Mouse (Mus musculus): ENCODE measurements around the gene Cdc45. TPM values are rescaled to one million over a fixed set of nuclear protein-coding genes. Genes with fewer than 3 reads are reported as not detected.

Cdc45 gene
- polyA plus RNA-seq, 1 experiment from 2014 or later: 37.2 TPM

DNA sequence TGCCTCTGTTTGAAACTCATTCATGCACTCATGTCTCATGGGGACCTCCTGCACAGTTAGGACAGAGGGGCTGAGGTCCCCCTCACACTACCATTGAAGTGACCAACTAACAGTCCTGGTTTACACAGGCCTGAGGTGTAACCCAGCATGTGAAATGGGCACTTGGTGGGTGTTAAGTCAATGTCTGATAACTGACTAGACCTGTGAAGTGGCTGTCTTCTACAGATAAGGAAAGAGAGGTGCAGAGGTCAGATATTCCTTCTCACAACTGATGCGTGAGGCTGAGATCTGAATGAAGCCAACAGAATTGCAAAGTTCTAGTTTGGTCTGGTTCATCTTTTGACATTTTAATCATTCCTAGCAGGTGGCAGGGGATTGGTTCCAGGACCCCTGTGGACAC, 26.3 kb downstream of the Cdc45 start:
- WGBS: 88% methylated on average over 1 of the region's 1 CpGs
- Histone ChIP-seq H3K4me3 (replicated peaks) (no peak overlapping the region), H3K9me3 (no peaks in the 10 kb centered on the region), H3K9ac (no peak overlapping the region), H3K4me1 (replicated peaks) (no peaks in the 10 kb centered on the region), H3K36me3 (peaks cover 15% of the 10 kb centered on the region), H3K27ac (no peak overlapping the region), H3K4me2 (replicated peaks) (no peak overlapping the region), H3K27me3 (replicated peaks) (no peaks in the 10 kb centered on the region)
- no peak for ATAC-seq

DNA sequence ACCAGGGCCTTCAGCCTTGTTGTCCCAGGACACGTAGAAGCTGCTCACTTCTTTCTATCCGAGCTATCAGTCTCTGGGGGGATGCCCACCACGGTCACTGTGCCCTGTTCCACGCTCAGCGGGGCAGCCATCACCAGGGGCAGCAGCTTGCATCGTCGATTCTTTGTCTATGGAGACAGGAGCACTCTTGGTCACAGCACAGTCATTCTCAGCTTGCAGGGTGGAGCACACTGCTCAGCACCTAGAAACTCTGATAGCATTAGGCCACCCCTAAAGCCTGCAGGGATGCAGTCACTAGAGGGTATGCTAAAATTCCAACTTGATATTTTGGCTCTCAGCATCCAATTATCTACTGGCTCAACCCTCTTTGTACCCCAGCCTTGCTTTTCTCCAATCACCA, 26.8 kb downstream of the Cdc45 start:
- Histone ChIP-seq H3K4me1 (replicated peaks) (no peaks in the 10 kb centered on the region), H3K27me3 (replicated peaks) (0 out of 2 replicates have a peak, but pooled peaks cover 2% of the 10 kb centered on the region), H3K4me3 (replicated peaks) (no peak overlapping the region), H3K9ac (no peak overlapping the region), H3K4me2 (replicated peaks) (no peak overlapping the region), H3K27ac (no peak overlapping the region), H3K36me3 (peaks cover 15% of the 10 kb centered on the region), H3K9me3 (no peaks in the 10 kb centered on the region)
- ATAC-seq: no peak
- 95% methylated on average over 7 of the region's 7 CpGs for WGBS

DNA sequence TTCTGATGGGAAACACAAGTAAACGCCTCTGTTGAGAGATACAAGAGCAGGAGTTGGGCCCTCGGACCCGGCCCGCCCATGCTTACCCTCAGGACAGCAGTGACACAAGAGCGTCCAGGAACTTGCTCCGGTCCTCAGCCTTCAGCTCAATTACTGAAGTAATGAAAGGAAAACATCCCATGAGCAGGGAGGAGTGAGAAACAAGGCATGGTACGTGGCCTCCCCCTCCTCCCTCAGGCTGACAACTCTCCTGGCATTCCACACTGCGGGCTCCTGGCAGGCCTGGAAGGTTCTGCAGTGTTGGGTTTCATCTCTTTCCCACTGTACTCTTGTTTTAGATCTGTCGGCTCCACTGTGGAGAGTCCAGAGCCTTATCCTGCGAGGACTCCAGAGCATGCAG, 30.0 kb downstream of the Cdc45 start:
- no peak overlapping the region for H3K4me3 ChIP-seq (replicated peaks)
- H3K36me3 ChIP-seq: peaks cover 9% of the 10 kb centered on the region
- ATAC-seq: no peak
- H3K4me2 ChIP-seq (replicated peaks): no peak overlapping the region
- no peak overlapping the region for H3K27ac ChIP-seq
- peaks cover 28% of the 10 kb centered on the region for H3K27me3 ChIP-seq (replicated peaks)
- no peak overlapping the region for H3K9ac ChIP-seq
- no peaks in the 10 kb centered on the region for H3K9me3 ChIP-seq
- H3K4me1 ChIP-seq (replicated peaks): peaks cover 11% of the 10 kb centered on the region
- 88% methylated on average over 10 of the region's 10 CpGs for WGBS

DNA sequence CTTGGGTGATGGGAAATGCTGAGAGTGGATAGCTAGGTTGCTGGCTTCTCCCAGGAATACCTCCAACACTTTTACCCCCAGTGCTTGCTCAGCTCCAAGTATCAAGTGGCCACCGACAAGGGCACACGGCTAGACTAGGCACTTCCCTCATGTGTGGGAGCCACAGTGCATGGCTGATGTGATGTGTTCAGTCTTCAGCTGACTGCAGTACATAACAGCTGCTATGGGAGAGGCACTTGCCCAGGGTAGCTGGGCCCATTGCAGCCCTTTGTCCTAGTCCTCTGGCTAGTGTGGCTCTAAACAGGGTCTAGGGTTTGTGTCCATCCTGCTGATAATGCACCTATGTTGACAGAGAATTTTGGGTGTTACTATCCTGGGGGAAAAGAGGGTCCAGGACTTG, 33.3 kb downstream of the Cdc45 start:
- no peak for ATAC-seq
- WGBS: 64% methylated on average over 2 of the region's 2 CpGs
- no peak overlapping the region for H3K9ac ChIP-seq

DNA sequence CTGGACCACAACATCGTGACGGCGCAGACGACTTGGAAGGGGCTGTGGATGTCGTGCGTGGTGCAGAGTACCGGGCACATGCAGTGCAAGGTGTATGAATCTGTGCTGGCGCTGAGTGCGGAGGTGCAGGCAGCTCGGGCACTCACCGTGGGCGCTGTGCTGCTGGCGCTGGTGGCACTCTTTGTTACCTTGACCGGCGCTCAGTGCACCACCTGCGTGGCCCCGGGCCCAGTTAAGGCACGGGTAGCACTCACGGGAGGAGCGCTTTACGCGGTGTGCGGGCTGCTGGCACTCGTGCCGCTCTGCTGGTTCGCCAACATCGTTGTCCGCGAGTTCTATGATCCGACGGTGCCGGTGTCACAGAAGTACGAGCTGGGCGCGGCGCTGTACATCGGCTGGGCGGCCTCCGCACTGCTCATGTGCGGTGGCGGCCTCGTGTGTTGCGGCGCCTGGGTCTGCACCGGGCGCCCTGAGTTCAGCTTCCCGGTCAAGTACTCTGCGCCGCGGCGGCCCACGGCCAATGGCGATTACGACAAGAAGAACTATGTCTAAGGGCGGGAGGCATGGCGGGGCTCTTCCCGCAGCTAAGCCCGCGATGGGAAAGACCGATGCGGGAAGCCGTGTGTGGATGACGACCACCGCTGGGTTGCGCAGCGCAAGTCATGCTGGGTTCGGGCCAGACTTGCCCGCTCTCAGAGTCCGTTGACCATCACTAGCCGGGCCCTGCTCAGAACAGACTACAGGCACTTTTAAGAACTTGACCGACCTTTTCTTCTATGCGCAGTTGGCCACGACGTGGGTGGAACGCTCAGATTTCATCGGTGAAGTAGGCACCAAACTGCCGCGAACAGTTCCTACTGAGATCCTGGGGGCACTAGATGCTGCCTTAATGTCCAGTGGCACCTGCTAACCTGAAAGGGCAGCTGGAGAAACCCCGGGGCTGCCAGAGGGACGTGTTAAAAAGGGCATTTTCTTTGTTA, 34.4 kb downstream of the Cdc45 start:
- Histone ChIP-seq H3K9me3 (no peaks in the 10 kb centered on the region), H3K36me3 (no peaks in the 10 kb centered on the region), H3K9ac (peak overlapping the region; percentile 36; the same call in 1 of the 2 replicates), H3K27ac (no peak overlapping the region), H3K4me3 (replicated peaks) (peak overlapping the region; percentile 40), H3K4me1 (replicated peaks) (peaks cover 11% of the 10 kb centered on the region), H3K27me3 (replicated peaks) (peaks cover 48% of the 10 kb centered on the region), H3K4me2 (replicated peaks) (peak overlapping the region; percentile 80)
- peak; percentile 32 for ATAC-seq
- WGBS: 3% methylated on average over 80 of the region's 80 CpGs

More for the DNA sequence above, 33.3 kb downstream of the Cdc45 start:
- H3K4me3 ChIP-seq (replicated peaks): peak overlapping the region; percentile 40
- H3K4me1 ChIP-seq (replicated peaks): peaks cover 11% of the 10 kb centered on the region
- 0 out of 2 replicates have a peak, but pooled peaks cover 3% of the 10 kb centered on the region for H3K36me3 ChIP-seq
- H3K4me2 ChIP-seq (replicated peaks): no peak overlapping the region; the same call in 1 of the 2 replicates
- peaks cover 48% of the 10 kb centered on the region for H3K27me3 ChIP-seq (replicated peaks)
- H3K27ac ChIP-seq: no peak overlapping the region
- no peaks in the 10 kb centered on the region for H3K9me3 ChIP-seq

DNA sequence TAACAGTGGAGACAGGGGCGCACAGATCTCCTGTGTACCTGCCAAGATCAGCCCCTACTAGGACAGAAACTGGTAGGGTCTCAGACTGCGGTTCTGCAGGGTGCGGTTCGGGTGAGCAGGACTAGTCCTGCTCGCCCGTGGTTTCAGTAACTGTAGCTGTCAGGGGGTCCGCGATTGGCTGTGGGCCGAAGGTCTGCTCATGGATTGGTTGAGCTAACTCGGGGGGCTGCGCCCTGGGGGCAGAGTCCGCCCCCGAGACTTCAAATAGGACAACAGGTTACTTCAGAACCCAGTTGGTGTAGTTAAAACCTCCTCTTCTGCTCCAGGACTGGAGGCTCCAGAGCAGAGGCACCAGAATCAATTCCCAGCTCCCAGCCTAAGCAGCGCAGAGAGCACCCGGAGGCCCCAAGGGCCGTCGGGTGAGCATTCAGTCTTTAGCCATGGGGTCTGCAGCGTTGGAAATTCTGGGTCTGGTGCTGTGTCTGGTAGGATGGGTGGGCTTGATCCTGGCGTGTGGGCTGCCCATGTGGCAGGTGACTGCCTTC, 35.2 kb downstream of the Cdc45 start, which contains the start of gene Cldn5:
TSS of gene Cldn5 (plus strand) at position 292 of the 545 bp plus-strand sequence.
- WGBS: 9% methylated on average over 19 of the region's 19 CpGs
- H3K9me3 ChIP-seq: no peaks in the 10 kb centered on the region
- ATAC-seq: peak; percentile 58
- no peaks in the 10 kb centered on the region for H3K36me3 ChIP-seq
- H3K4me1 ChIP-seq (replicated peaks): peaks cover 11% of the 10 kb centered on the region
- H3K9ac ChIP-seq: peak within 1 kb of the TSS; percentile 36; the same call in 1 of the 2 replicates
- H3K27ac ChIP-seq: 0 out of 2 replicates have a peak within 1 kb of the TSS, but pooled peaks have one; percentile 40
- peaks cover 48% of the 10 kb centered on the region for H3K27me3 ChIP-seq (replicated peaks)
- peak within 1 kb of the TSS; percentile 80 for H3K4me2 ChIP-seq (replicated peaks)
- peak within 1 kb of the TSS; percentile 40 for H3K4me3 ChIP-seq (replicated peaks)

DNA sequence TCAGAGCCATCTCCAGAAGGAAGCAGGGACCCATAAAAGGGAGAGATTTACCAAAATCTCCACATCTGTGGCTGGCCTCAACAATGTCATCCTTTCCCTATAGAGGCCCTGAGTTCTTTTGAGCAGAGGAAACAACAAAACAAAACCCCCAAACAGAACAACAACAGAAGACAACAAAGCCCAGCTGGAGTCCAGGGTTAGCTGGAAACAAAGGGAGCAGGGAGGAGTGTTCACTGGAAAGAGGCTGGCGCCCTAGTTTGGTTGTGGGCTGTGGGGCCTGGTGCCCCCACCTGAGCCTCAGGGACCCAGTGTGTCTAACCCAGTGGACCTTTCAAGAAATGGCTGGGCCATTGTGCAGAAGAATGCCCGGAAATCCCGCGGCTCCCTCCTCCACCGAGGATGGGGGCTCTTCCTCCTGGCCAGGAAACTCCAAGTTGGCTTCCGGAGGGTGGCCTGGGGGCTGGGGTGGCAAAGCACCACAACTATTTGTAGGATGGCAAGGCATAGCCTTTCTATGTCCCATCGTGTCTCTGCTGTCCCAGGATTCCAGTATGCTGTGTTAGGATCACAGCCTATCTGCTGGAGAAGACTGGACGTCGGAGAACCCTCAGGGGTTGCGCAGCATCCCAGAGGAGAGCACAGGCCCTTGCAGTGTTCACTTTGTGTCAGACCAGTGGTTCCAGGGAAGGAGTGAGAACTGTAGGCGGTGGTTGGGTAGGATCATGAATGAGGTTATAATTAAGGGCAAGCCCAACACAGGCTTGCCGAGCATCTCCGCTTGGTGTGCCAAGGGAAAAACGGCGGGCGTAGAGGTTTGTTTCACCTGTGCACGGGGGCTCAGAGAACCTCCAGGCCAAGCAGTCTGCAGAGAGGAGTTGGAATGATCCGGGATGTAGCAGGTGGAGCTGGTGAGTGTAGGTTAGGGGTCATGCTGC, 35.9 kb downstream of the Cdc45 start:
- Histone ChIP-seq H3K4me1 (replicated peaks) (peaks cover 11% of the 10 kb centered on the region), H3K9ac (no peak overlapping the region), H3K9me3 (no peaks in the 10 kb centered on the region), H3K4me3 (replicated peaks) (peak overlapping the region; percentile 40; the same call in 1 of the 2 replicates), H3K36me3 (no peaks in the 10 kb centered on the region), H3K4me2 (replicated peaks) (peak overlapping the region; percentile 80), H3K27ac (0 out of 2 replicates have a peak overlapping the region, but pooled peaks have one; percentile 40), H3K27me3 (replicated peaks) (peaks cover 48% of the 10 kb centered on the region)
- WGBS: 43% methylated on average over 18 of the region's 18 CpGs
- ATAC-seq: no peak; the same call in 1 of the 2 replicates

DNA sequence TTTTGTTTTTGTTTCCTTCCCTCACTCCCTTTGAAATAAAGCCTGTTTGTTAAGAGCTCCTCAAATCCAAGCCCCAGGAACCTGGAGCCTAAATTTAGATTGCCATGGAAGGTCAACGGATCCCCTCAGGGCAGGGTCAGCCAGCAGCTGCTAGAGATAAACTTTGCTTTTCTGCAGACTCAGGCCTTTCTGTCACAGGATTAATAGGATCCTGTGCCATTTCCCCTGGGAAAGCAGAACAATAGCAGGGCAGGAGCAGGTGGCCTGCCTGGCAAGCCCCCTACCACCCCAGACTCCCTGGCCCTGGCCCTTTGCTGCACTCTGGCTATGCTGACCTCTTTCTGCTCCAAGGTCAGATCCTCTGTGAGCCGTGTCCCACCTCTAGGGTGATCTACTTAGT, 37.9 kb downstream of the Cdc45 start:
- no peak overlapping the region for H3K27ac ChIP-seq
- peaks cover 11% of the 10 kb centered on the region for H3K4me1 ChIP-seq (replicated peaks)
- 27% methylated on average over 2 of the region's 2 CpGs for WGBS
- H3K9ac ChIP-seq: no peak overlapping the region
- no peak overlapping the region for H3K4me3 ChIP-seq (replicated peaks)
- H3K4me2 ChIP-seq (replicated peaks): no peak overlapping the region
- H3K9me3 ChIP-seq: no peaks in the 10 kb centered on the region
- peaks cover 42% of the 10 kb centered on the region for H3K27me3 ChIP-seq (replicated peaks)
- H3K36me3 ChIP-seq: no peaks in the 10 kb centered on the region
- no peak for ATAC-seq

DNA sequence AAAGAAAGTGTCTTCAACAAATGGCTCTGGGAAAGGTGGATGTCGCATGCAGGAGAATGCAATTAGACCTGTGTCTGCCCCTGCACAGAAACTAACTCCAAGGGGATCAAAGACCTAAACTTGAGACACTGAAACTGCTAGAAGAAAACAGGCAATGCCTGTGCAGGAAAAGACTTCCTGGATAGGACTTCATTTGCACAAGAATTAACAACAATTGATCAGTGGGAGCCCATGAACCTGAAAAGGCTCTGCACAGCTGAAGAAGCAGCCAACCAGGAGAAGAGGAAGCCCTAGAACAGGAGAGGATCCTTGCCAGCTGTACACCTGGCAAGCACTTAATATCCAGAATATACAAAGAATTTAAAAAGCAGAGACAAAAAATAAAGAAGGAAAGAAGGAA, 42.3 kb downstream of the Cdc45 start:
- ATAC-seq: no peak
- Histone ChIP-seq H3K27ac (no peak overlapping the region), H3K36me3 (no peaks in the 10 kb centered on the region), H3K27me3 (replicated peaks) (no peaks in the 10 kb centered on the region), H3K4me3 (replicated peaks) (no peak overlapping the region), H3K9ac (no peak overlapping the region), H3K4me2 (replicated peaks) (no peak overlapping the region), H3K4me1 (replicated peaks) (no peaks in the 10 kb centered on the region), H3K9me3 (no peaks in the 10 kb centered on the region)
- WGBS: 71% methylated on average over 1 of the region's 1 CpGs

DNA sequence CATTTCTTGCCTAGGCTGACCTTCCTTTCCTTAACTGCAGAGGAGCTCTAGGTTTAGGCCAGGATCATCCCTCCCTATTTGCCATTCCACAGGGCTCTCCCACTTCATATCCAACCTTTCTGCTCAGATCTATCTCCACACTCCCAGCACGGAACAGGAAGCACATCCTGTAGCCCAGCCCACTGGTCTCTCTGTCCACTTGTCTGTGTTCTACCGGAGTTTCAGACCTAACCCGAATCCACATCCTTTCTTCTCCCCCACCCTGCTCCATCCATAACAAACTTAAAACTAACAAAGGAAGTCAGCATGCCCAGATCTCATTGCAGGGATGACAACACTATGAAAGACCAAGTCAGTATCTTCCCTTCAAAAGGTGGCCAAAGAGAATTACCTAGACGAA, 45.4 kb downstream of the Cdc45 start:
- Histone ChIP-seq H3K4me3 (replicated peaks) (no peak overlapping the region), H3K36me3 (no peaks in the 10 kb centered on the region), H3K9ac (no peak overlapping the region), H3K9me3 (no peaks in the 10 kb centered on the region), H3K27ac (no peak overlapping the region), H3K4me1 (replicated peaks) (no peaks in the 10 kb centered on the region), H3K4me2 (replicated peaks) (no peak overlapping the region), H3K27me3 (replicated peaks) (no peaks in the 10 kb centered on the region)
- 67% methylated on average over 4 of the region's 4 CpGs for WGBS
- no peak for ATAC-seq

DNA sequence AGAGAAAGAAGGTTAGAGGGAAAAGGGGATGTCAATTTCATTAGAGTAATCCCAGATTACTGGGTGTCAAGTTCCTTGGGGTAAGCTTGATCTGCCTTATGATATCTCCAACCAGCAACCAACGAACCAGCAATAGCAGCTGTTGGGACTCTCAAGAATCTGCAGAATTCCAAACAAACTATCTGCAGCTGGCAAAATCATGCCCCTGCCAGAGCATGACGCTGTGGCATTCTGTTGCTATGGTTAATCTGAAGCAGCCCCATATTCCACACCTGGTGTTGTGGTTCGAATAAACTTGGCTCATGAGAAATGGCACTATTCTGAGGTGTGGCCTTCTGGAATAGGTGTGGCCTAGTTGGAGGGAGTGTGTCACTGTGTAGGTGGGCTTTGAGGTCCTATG, 48.8 kb downstream of the Cdc45 start:
- no peak overlapping the region for H3K9ac ChIP-seq
- H3K4me3 ChIP-seq (replicated peaks): no peak overlapping the region
- H3K9me3 ChIP-seq: no peaks in the 10 kb centered on the region
- no peak overlapping the region for H3K4me2 ChIP-seq (replicated peaks)
- H3K36me3 ChIP-seq: no peaks in the 10 kb centered on the region
- no peak for ATAC-seq
- no peaks in the 10 kb centered on the region for H3K4me1 ChIP-seq (replicated peaks)
- H3K27ac ChIP-seq: no peak overlapping the region
- 57% methylated on average over 3 of the region's 3 CpGs for WGBS
- H3K27me3 ChIP-seq (replicated peaks): no peaks in the 10 kb centered on the region

DNA sequence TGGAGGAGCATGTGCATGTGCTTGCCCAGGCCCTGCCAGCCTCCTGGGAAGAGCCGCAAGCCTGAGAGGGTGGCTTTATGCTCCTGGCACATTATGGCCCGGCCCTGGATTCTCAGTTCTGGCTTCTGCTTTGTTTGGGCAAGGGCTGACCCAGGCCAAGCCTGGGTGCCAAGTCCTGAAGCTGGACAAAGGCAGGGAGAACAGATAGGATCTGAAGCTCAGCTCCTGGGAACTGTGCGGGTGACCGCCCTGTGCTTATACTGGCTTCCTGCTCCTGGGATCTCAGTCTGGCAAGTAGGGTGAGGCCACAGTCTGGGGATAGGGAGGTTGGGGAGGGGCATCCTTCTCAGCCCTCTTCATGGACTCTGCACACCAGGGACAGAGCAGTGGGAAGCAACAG, 50.1 kb downstream of the Cdc45 start:
- H3K9ac ChIP-seq: no peak overlapping the region
- H3K27me3 ChIP-seq (replicated peaks): no peaks in the 10 kb centered on the region
- H3K9me3 ChIP-seq: no peaks in the 10 kb centered on the region
- no peak overlapping the region for H3K4me3 ChIP-seq (replicated peaks)
- H3K27ac ChIP-seq: no peak overlapping the region
- no peak for ATAC-seq
- no peaks in the 10 kb centered on the region for H3K4me1 ChIP-seq (replicated peaks)
- WGBS: 83% methylated on average over 4 of the region's 4 CpGs
- H3K4me2 ChIP-seq (replicated peaks): no peak overlapping the region
- H3K36me3 ChIP-seq: no peaks in the 10 kb centered on the region

Measured in intestine, embryonic 15.5 days (tissue).